Mouse (Mus musculus): ENCODE measurements around the gene Rell1.

Rell1 gene

DNA sequence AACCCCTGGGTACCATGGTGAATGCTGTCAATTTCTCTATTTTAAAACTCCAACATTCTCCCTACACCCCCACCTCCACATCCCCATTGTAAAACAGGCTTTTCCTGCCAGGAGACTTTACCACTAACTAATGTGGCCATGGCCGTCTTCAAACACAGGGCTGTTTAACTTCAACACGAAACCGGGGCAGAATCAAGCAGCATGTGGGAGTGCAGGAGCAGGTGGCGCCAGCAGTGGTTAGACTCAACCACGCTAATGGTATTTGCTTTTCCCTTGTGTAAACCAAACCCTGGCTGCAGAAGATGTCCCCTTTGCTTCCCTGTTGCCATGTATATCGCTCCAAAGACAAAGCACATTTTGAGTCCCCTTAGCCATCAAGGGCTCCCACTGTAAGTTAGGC is 76.8 kb downstream of the Rell1 start:
- no peak for DNase-seq

GRCm38 (mm10) chr5:63891241-63891640 is 77.5 kb downstream of the Rell1 start:
- DNase-seq: no peak

DNA sequence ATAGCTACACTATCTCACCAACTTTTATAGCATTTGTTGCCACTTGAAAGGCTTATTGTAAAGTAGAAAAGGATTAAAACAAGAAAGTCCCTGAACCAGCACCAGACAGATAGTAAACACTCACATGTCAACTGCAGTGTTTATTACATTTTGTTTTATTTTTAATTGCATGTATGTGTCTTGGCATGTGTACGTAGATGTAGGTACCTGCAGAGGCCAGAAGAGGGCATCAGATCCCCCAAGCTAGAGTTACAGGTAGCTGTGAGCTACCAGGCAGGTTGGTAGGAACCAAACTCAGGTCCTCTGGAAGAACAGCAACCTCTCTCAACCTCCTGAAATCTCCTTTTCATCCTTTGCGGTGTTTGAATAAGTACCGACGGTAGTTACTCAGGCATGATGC is 81.6 kb downstream of the Rell1 start:
- no peak for DNase-seq

DNA sequence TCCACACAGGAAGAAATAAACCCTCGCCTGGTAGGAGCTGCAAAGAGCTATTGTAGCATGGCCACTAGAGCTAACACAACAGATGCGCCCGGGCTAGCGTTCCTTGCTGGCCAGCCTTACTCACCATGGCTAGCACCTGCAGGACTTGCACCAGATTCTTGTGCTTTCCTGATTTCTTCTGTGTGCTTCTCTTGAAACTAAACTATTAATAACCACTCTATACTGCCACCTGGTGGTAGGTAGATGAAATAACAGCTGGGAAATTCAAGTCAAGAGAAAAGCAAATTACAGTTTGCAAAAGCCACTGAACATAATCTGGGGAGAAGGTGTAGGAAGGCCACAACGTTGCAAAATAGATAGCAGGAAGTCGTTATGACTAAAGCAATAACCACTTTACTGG is 82.0 kb downstream of the Rell1 start:
- DNase-seq: no peak

DNA sequence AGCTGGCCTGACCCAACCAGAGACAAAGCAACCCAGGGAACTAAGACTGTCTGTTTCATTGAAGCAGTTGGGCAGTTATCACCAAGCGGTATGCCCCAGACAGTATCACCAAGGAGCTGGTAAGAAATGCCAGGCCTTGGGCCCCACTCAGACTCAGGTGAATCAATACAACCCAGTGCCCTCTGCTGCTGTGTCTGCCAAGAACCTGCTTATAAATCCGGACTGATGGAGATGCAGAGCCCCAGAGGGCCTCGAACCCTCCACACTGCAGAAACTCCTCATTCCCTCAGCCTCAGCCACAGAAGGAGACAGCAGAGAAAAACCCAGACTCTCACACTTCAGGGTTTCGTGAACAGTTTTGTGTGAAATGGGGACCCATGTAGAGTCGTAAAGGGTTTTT is 82.4 kb downstream of the Rell1 start:
- DNase-seq: no peak

DNA sequence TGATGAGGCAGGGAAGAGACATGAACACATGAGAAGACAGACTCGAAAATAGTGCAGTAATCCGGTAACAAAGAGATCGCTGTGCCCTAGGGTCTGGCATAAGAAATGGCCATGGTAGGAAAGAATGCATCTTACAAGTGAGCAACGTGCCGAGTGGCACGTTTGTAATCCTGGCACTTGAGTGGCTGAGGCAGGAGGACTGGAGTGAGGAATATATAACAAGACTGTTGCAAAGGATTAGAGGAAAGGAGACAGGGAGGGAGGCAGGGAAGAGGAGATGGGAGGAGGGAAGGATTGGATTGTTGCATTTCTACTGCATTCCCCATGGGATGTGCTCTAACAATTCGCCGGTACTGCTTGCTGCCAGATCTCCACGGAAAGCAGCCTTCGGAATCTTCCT is 89.7 kb downstream of the Rell1 start:
- DNase-seq: no peak

DNA sequence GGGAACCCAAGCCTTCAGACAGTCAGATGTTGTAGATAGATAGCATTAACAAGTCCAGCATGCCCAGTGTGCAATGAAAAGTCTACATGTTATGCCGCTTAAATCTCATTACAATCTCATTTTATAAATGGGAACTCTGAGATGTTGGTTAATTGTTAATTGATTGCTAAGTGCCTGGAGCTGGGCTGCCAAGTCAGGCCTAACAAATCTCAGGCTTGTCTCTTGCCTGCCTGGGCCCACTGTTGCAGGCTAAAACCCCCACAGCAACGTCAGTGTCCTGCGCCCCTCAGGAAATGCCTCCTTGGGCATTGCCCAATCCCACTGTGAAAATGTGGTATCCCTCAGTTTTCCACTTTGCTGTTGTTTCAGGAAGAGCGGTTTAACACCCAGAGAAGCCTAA is 92.6 kb downstream of the Rell1 start:
- no peak for DNase-seq

DNA sequence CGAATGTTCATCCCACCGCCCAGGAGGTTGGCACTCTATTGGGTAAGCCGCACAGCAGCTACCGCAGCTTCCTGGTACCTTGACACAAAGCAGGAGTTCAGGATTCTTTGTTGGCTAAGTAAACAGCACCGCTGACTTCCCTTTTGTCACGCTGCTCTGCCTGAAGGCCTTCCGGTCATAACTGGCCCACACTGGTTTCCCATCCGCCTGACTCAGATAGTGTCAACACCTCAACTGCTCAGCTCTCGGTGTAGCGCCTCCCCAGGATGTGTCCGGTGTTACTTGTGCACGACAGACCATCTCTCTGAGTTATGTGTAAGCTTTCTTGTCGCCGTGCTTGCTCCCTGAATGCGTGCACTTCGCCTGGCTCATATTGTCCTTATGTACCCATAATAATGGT is 93.8 kb downstream of the Rell1 start:
- DNase-seq: no peak

- peak; percentile 15 for DNase-seq
Measured at GRCm38 (mm10) chr5:63872176-63872932, 96.3 kb downstream of the Rell1 start.

GRCm38 (mm10) chr5:63867421-63867820 is 101.3 kb downstream of the Rell1 start:
- no peak for DNase-seq

DNA sequence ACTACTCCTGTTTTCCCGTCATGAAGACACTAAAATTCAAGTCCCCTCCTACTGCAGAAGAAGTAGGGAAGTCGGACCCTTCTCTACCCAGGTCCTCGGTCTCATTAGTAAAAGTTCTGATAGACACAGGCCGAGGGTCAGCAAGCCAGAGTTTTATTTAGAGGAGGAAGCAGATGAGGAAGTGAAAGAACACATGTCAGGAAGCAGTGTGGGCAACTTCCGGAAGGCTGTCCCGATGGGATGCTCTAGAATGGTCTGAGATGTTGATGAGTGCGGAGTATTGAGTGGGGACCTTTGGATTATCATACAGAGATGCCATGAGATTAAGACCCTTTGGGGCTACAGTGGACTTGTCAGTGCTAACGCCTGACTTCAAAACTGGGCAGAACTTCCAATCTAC is 109.8 kb downstream of the Rell1 start:
- no peak for DNase-seq
